Mouse (Mus musculus): ENCODE measurements at regions not wholly inside any gene's neighbourhood (a gene's known extent, or its start where the extent isn't known, plus 50 kb on each side); places are given as distances from the start of the nearest gene placed in this dataset.

DNA sequence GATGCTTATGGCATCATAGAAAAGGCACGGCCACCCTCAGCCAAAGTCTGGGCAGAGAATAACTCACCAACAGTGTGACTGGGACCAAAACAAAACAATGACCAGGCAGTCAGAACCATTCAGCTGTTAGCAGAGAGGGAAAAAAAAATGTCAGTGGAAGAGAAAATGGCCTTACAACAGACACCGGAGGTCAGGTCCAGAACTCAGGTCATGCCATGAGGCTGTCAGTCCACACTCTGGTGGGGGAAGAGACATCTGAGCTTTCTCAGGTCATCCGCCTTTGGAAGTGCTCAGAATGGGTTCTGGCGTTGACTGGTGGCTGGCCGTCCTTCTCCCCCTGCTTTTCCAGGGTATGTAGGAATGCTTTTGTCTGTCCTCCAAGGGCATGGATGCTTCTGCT, 162.6 kb upstream of the Ncam1 start:
- Histone ChIP-seq H3K4me3 (ENCODE audit: low read depth, low read length) (no peak overlapping the region), H3K9me3 (ENCODE audit: control insufficient read depth, low read length) (no peaks in the 10 kb centered on the region), H3K36me3 (ENCODE audit: control insufficient read depth, insufficient read depth, low read length) (no peaks in the 10 kb centered on the region), H3K27me3 (ENCODE audit: control insufficient read depth, insufficient read depth, low read length) (no peaks in the 10 kb centered on the region), H3K4me2 (ENCODE audit: low read depth) (no peak overlapping the region), H3K27ac (ENCODE audit: low read depth, low read length) (0 out of 2 replicates have a peak overlapping the region, but pooled peaks have one; percentile 5), H3K4me1 (ENCODE audit: control insufficient read depth, insufficient read depth, low read length) (peaks cover 29% of the 10 kb centered on the region), H3K9ac (ENCODE audit: low read length) (no peak overlapping the region)
- WGBS = 25% methylated on average over 5 of the region's 5 CpGs
- ATAC-seq (ENCODE audit: insufficient read depth, low FRiP score, low TSS enrichment) (no peak), DNase-seq (ENCODE audit: low spot score) (no peak)

DNA sequence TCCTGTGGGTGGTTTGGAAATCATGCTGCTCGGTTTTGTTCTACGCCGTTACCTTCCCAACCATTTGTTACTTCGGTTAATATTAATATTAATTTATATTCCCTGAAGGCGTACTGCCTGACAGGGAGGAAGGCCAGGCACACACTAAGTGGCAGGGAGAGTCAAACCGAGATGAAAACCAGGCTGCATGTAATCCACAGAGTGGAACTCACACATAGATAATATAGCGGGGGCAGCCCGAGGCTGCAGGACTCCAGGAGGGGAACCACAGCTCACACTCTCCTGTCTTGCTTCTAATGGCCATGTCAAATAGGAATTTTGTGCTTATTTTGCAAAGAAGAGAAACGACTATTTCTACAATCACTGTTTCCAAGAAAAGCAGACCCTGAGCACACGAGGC, 161.3 kb upstream of the Ncam1 start:
- H3K36me3 ChIP-seq (ENCODE audit: control insufficient read depth, insufficient read depth, low read length) = no peaks in the 10 kb centered on the region
- H3K4me2 ChIP-seq (ENCODE audit: low read depth) = no peak overlapping the region
- ATAC-seq (ENCODE audit: insufficient read depth, low FRiP score, low TSS enrichment) = no peak
- no peak overlapping the region for H3K4me3 ChIP-seq (ENCODE audit: low read depth, low read length)
- no peaks in the 10 kb centered on the region for H3K9me3 ChIP-seq (ENCODE audit: control insufficient read depth, low read length)
- no peak overlapping the region for H3K9ac ChIP-seq (ENCODE audit: low read length)
- H3K27me3 ChIP-seq (ENCODE audit: control insufficient read depth, insufficient read depth, low read length) = no peaks in the 10 kb centered on the region
- 55% methylated on average over 10 of the region's 10 CpGs for WGBS
- no peak overlapping the region for H3K27ac ChIP-seq (ENCODE audit: low read depth, low read length)
- DNase-seq (ENCODE audit: low spot score) = no peak
- peaks cover 29% of the 10 kb centered on the region for H3K4me1 ChIP-seq (ENCODE audit: control insufficient read depth, insufficient read depth, low read length)

DNA sequence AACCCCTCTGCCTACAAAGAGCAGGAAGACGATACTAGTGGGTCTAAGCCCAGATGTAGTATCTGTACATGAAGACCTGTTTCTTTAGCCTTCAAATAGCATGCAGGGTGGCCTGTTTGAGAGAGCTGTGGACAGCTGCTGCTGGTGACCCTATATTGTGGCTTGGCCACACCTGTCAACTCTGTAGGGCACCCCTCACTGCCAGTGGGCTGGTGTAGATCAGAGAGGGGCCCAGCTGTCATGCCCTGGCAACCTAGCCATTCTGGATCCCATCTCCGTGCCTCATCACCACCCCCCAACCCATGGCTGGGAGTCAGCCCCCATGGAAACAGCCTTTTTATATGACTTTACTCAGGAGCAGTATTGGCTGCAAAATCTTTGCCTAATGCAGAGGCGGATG, 160.2 kb upstream of the Ncam1 start:
- no peak for DNase-seq (ENCODE audit: low spot score)
- Histone ChIP-seq H3K36me3 (ENCODE audit: control insufficient read depth, insufficient read depth, low read length) (no peaks in the 10 kb centered on the region), H3K4me2 (ENCODE audit: low read depth) (no peak overlapping the region), H3K9me3 (ENCODE audit: control insufficient read depth, low read length) (no peaks in the 10 kb centered on the region), H3K4me1 (ENCODE audit: control insufficient read depth, insufficient read depth, low read length) (peaks cover 29% of the 10 kb centered on the region), H3K27me3 (ENCODE audit: control insufficient read depth, insufficient read depth, low read length) (no peaks in the 10 kb centered on the region), H3K4me3 (ENCODE audit: low read depth, low read length) (no peak overlapping the region), H3K9ac (ENCODE audit: low read length) (no peak overlapping the region), H3K27ac (ENCODE audit: low read depth, low read length) (no peak overlapping the region)
- no peak for ATAC-seq (ENCODE audit: insufficient read depth, low FRiP score, low TSS enrichment)
- 73% methylated on average over 3 of the region's 3 CpGs for WGBS

DNA sequence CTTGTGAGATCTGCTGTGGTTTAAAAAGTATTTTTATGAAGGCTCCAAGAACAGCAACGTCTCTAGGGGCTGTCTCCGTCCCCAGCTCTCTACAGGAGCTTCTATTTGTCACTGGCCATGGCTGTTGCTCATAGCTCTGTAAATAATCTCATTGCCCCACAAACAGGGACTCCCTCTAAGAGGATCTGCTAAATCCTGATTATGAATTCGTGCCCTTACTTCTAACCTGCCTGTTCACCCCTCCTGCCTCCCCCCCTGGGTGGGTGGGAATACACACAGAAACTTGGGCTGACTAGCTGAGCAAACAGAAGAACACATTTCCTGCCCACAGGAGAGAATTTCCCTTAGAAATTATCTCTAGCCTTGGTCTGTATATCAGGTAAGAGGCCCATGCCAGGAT, 155.9 kb upstream of the Ncam1 start:
- no peak for DNase-seq (ENCODE audit: low spot score)
- Histone ChIP-seq H3K4me2 (ENCODE audit: low read depth) (no peak overlapping the region), H3K27ac (ENCODE audit: low read depth, low read length) (no peak overlapping the region), H3K9me3 (ENCODE audit: control insufficient read depth, low read length) (no peaks in the 10 kb centered on the region), H3K4me1 (ENCODE audit: control insufficient read depth, insufficient read depth, low read length) (no peaks in the 10 kb centered on the region), H3K9ac (ENCODE audit: low read length) (no peak overlapping the region), H3K4me3 (ENCODE audit: low read depth, low read length) (no peak overlapping the region), H3K36me3 (ENCODE audit: control insufficient read depth, insufficient read depth, low read length) (no peaks in the 10 kb centered on the region), H3K27me3 (ENCODE audit: control insufficient read depth, insufficient read depth, low read length) (no peaks in the 10 kb centered on the region)
- no peak for ATAC-seq (ENCODE audit: insufficient read depth, low FRiP score, low TSS enrichment)
- WGBS = 62% methylated on average over 3 of the region's 3 CpGs

DNA sequence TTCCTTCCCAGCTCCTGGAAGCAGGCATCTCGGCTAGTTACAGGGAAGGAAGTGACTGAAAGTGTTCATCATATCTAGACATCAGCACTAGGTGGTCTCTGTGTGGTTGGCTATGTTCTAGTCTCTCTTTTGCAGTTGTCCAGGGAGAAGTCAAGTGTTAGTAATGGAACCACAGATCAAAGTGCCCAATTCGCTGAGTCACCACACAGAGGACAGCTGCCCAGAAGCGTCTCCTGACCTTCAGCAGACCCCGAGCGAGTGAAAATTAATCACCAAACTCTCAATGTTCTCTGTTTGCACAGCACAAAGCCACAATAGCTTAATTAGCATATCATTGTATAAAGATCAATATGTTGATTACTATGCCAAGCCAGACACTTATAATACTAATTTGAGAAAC, 151.6 kb upstream of the Ncam1 start:
- H3K4me2 ChIP-seq (ENCODE audit: low read depth) = no peak overlapping the region
- peak; percentile 43 for DNase-seq (ENCODE audit: low spot score)
- H3K27me3 ChIP-seq (ENCODE audit: control insufficient read depth, insufficient read depth, low read length) = no peaks in the 10 kb centered on the region
- no peak for ATAC-seq (ENCODE audit: insufficient read depth, low FRiP score, low TSS enrichment)
- H3K27ac ChIP-seq (ENCODE audit: low read depth, low read length) = no peak overlapping the region
- no peak overlapping the region for H3K4me3 ChIP-seq (ENCODE audit: low read depth, low read length)
- H3K36me3 ChIP-seq (ENCODE audit: control insufficient read depth, insufficient read depth, low read length) = no peaks in the 10 kb centered on the region
- WGBS = 53% methylated on average over 5 of the region's 5 CpGs
- H3K9ac ChIP-seq (ENCODE audit: low read length) = no peak overlapping the region
- no peaks in the 10 kb centered on the region for H3K4me1 ChIP-seq (ENCODE audit: control insufficient read depth, insufficient read depth, low read length)
- no peaks in the 10 kb centered on the region for H3K9me3 ChIP-seq (ENCODE audit: control insufficient read depth, low read length)

DNA sequence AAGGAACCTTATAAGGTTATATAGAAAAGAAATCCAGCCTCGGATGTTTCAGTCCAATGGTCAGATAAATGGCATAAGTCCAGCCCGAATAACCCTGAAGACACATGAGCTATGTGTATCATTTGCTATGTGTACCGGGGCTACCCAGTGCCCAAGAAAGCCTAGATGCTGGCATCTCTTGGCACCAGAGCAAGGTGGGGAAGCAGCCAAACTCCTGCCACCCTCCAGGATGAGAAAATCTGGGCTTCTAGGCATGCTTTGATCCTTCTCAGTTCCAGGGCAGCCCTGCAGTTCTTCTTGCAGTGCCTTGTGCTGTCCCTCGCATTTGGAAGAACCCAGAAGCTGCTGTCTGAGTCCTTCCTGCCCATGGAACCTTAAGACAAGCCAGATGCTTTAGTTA, 149.8 kb upstream of the Ncam1 start:
- no peak overlapping the region for H3K4me3 ChIP-seq (ENCODE audit: low read depth, low read length)
- H3K9me3 ChIP-seq (ENCODE audit: control insufficient read depth, low read length) = no peaks in the 10 kb centered on the region; the same call in 1 of the 2 replicates
- H3K36me3 ChIP-seq (ENCODE audit: control insufficient read depth, insufficient read depth, low read length) = no peaks in the 10 kb centered on the region
- no peak for DNase-seq (ENCODE audit: low spot score)
- H3K9ac ChIP-seq (ENCODE audit: low read length) = no peak overlapping the region
- no peaks in the 10 kb centered on the region for H3K27me3 ChIP-seq (ENCODE audit: control insufficient read depth, insufficient read depth, low read length)
- H3K4me2 ChIP-seq (ENCODE audit: low read depth) = no peak overlapping the region
- 86% methylated on average over 4 of the region's 4 CpGs for WGBS
- H3K4me1 ChIP-seq (ENCODE audit: control insufficient read depth, insufficient read depth, low read length) = no peaks in the 10 kb centered on the region
- ATAC-seq (ENCODE audit: insufficient read depth, low FRiP score, low TSS enrichment) = no peak
- no peak overlapping the region for H3K27ac ChIP-seq (ENCODE audit: low read depth, low read length)

DNA sequence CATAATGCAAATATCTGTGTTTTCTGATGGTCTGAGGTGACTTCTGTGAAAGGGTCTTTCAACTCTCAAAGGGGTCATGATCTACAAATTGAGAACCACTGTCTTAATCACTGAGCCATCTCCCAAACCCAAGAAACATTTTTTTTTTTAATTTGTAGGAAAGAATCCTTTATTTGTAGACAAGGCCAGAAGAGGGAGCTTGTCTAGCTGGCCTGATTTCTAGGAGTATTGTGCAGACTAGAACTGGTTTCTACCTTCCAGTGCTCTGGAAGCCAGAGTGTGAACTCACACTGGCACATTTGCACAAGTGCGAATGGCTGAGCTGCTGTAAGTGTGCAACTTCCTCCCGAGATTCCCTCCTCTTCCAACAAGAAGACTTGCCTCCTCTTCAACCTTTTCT, 148.1 kb upstream of the Ncam1 start:
- H3K4me2 ChIP-seq (ENCODE audit: low read depth) = no peak overlapping the region
- no peak overlapping the region for H3K4me3 ChIP-seq (ENCODE audit: low read depth, low read length)
- no peak overlapping the region for H3K9ac ChIP-seq (ENCODE audit: low read length)
- no peak for DNase-seq (ENCODE audit: low spot score)
- no peak overlapping the region for H3K27ac ChIP-seq (ENCODE audit: low read depth, low read length)
- no peaks in the 10 kb centered on the region for H3K36me3 ChIP-seq (ENCODE audit: control insufficient read depth, insufficient read depth, low read length)
- H3K4me1 ChIP-seq (ENCODE audit: control insufficient read depth, insufficient read depth, low read length) = no peaks in the 10 kb centered on the region
- WGBS = 64% methylated on average over 2 of the region's 2 CpGs
- no peaks in the 10 kb centered on the region for H3K27me3 ChIP-seq (ENCODE audit: control insufficient read depth, insufficient read depth, low read length)
- ATAC-seq (ENCODE audit: insufficient read depth, low FRiP score, low TSS enrichment) = no peak
- no peaks in the 10 kb centered on the region; the same call in 1 of the 2 replicates for H3K9me3 ChIP-seq (ENCODE audit: control insufficient read depth, low read length)

DNA sequence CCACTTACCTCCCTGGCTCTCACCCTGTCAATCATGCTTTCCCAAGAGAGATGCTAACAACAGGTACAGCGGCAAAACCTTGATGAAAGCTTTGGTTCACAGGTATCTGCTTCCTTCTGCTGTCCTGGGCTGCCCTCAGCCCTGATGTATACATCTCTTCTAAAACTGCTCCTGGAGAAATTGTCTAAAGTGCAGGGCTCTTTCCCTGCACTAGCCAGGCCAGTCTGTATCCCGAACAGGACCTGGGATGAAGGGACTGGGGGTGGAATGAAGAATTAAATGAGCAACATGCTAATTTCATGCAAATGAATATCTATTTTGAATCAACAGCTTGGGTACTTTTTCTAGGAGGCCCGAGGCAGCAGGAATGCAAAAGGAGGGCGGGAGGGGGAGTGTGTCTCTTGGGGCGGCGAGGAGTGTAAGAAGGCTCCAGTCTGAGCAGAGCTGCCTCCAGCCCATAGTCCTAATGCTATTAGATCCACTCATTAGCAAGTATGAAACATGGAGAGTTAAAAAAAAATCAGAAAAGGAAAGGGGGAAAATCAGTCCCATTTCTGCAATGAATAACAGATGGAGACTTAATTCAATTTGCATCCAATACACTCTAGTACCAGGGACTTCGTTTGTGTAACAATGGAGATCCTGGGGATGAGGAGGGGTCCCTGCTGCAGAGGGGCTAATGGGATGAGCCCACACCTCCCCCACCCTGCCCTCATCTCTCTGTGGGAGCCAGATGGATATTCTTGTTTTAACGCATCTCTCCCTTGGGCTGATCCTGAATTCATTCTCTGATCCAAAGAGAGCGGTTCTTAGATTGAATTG, 137.0 kb upstream of the Ncam1 start:
- Histone ChIP-seq H3K9me3 (ENCODE audit: control insufficient read depth, low read length) (no peaks in the 10 kb centered on the region), H3K4me1 (ENCODE audit: control insufficient read depth, insufficient read depth, low read length) (peaks cover 7% of the 10 kb centered on the region; the same call in 1 of the 2 replicates), H3K27ac (ENCODE audit: low read depth, low read length) (no peak overlapping the region; the same call in 1 of the 2 replicates), H3K4me2 (ENCODE audit: low read depth) (no peak overlapping the region), H3K36me3 (ENCODE audit: control insufficient read depth, insufficient read depth, low read length) (no peaks in the 10 kb centered on the region), H3K9ac (ENCODE audit: low read length) (no peak overlapping the region), H3K4me3 (ENCODE audit: low read depth, low read length) (no peak overlapping the region), H3K27me3 (ENCODE audit: control insufficient read depth, insufficient read depth, low read length) (no peaks in the 10 kb centered on the region)
- 21% methylated on average over 9 of the region's 9 CpGs for WGBS
- ATAC-seq (ENCODE audit: insufficient read depth, low FRiP score, low TSS enrichment) = peak; percentile 48; the same call in 1 of the 2 replicates
- DNase-seq (ENCODE audit: low spot score) = peak; percentile 36

DNA sequence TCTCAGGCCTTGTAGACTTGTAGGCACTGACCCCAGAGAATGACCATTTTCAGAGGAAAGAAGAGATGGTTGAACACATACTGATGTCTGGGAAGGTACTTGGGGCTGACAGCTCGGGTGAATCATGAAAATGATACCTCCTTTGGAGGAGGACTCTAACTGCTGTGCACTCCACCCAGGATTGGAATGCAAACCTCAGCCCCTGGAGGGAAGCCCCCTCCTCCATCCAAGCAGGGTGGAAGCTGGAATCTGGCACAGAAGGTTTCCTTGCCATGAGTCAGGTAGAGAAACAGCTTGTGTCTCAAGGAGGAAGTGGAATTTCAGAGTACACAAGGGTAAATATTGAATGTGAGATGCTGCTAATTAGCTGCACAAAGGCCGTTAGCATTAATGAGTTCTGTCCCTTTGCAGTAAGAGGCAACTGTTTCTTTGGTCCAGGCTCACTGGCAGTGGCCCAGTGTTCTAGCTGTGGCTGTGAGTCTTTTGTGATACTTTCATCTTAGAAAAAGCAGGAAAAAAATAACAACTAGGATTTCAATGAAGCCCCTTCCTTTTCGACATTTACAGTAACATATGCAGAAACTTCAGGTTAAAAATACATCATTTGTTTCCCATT, 129.4 kb upstream of the Ncam1 start:
- ATAC-seq (ENCODE audit: insufficient read depth, low FRiP score, low TSS enrichment) (no peak), DNase-seq (ENCODE audit: low spot score) (no peak)
- peaks cover 3% of the 10 kb centered on the region for H3K4me1 ChIP-seq (ENCODE audit: control insufficient read depth, insufficient read depth, low read length)
- no peaks in the 10 kb centered on the region for H3K36me3 ChIP-seq (ENCODE audit: control insufficient read depth, insufficient read depth, low read length)
- no peaks in the 10 kb centered on the region for H3K27me3 ChIP-seq (ENCODE audit: control insufficient read depth, insufficient read depth, low read length)
- WGBS = 69% methylated on average over 3 of the region's 3 CpGs
- H3K27ac ChIP-seq (ENCODE audit: low read depth, low read length) = no peak overlapping the region
- H3K9ac ChIP-seq (ENCODE audit: low read length) = no peak overlapping the region
- H3K4me2 ChIP-seq (ENCODE audit: low read depth) = no peak overlapping the region
- H3K9me3 ChIP-seq (ENCODE audit: control insufficient read depth, low read length) = no peaks in the 10 kb centered on the region
- no peak overlapping the region for H3K4me3 ChIP-seq (ENCODE audit: low read depth, low read length)

All from neural tube, embryonic 11.5 days (tissue).